Mouse (Mus musculus): ENCODE results near the gene Cnn3.

GRCm38 (mm10) chr3:121401384-121401783, 24.9 kb upstream of the Cnn3 start:
- TF ChIP-seq CTCF (IDR thresholded peaks at IDR 0.05; ENCODE audit: insufficient read depth, low read depth, low read length) (no peak), POLR2A (IDR thresholded peaks at IDR 0.05; ENCODE audit: insufficient read depth, low read depth, low read length) (no peak)

All from olfactory bulb, adult 2 months (tissue).